Mouse (Mus musculus) heart, adult 2 months (tissue): ENCODE measurements around the gene Agrp. TPM values are rescaled to one million over a fixed set of nuclear protein-coding genes. Genes with fewer than 3 reads are reported as not detected.

Experiments
- DNase-seq, 2 experiments: peaks; one replicate each; pipeline ENCODE4 v3.0.0; 2021
- H3K27ac ChIP-seq: fragments of 200-600 bp; 2 replicates; pipeline ENCODE4 v1.8.1; 2022
- H3K27me3 ChIP-seq: fragments of 200-500 bp; 2 replicates; pipeline ENCODE4 v1.6.1; 2012; ENCODE audit warnings: mild to moderate bottlenecking, low read length, inconsistent platforms, mixed read lengths; ENCODE audit not compliant: control insufficient read depth, insufficient read depth
- H3K36me3 ChIP-seq: fragments of 200-500 bp; 2 replicates; pipeline ENCODE4 v1.6.1; 2012; ENCODE audit warnings: low read length, inconsistent platforms; ENCODE audit not compliant: control insufficient read depth, insufficient read depth
- H3K4me1 ChIP-seq: fragments of 200-500 bp; 2 replicates; pipeline ENCODE4 v1.6.1; 2011; ENCODE audit warnings: low read length; ENCODE audit not compliant: control insufficient read depth, insufficient read depth
- H3K4me3 ChIP-seq: fragments of 200-600 bp; 2 replicates; pipeline ENCODE4 v1.8.1; 2022
- H3K79me2 ChIP-seq: fragments of 200-500 bp; replicated peaks from 2 replicates; pipeline ENCODE4 v1.6.1; 2012; ENCODE audit warnings: mild to moderate bottlenecking, inconsistent platforms, low read length, moderate library complexity, mixed read lengths; ENCODE audit not compliant: control insufficient read depth, insufficient read depth
- H3K9ac ChIP-seq: fragments of 200-500 bp; 2 replicates; pipeline ENCODE4 v1.6.1; 2012; ENCODE audit warnings: low read depth, mild to moderate bottlenecking, control low read depth, inconsistent platforms, low read length, mixed read lengths
- CTCF ChIP-seq: fragments of 200-600 bp; IDR thresholded peaks from 2 replicates; pipeline ENCODE4 v1.8.1; 2022; ENCODE audit warnings: antibody characterized with exemption, mild to moderate bottlenecking, moderate library complexity
- EP300 ChIP-seq: fragments of 200-500 bp; IDR thresholded peaks from 2 replicates; pipeline ENCODE4 v1.6.1; 2011; ENCODE audit warnings: low read depth, low read length, control low read depth; ENCODE audit not compliant: insufficient read depth
- POLR2A ChIP-seq: fragments of 200-500 bp; IDR thresholded peaks from 2 replicates; pipeline ENCODE4 v1.6.1; 2011; ENCODE audit warnings: mild to moderate bottlenecking, low read depth, low read length, control low read depth; ENCODE audit not compliant: insufficient read depth
- WGBS: fragments of 180-500 bp; shearing (Covaris S2); methylation state at CpG from one replicate; pipeline ENCODE4 v1.1.7; 2018; 5-methylcytosine and 5-hydroxymethylcytosine counted together
- intact Hi-C: fragments of 180-260 bp; cut with DNase I; formaldehyde crosslinking; loops from one replicate; pipeline ENCODE4 v1.15.1; 2025
- polyA plus RNA-seq: library from polyadenylated mRNA; depleted of rRNA; stranded (reverse); fragments of >200 nt; gene quantifications from 2 replicates; pipeline ENCODE4 v1.2.3, GENCODE M21; 2012
- total RNA-seq, 2 experiments: library from RNA; stranded (reverse); gene quantifications; 2 replicates each; pipeline ENCODE4 v1.2.3; 2021

Agrp gene
- total and polyA plus RNA-seq, 3 experiments: 0.31 TPM; not detected in 2

DNA sequence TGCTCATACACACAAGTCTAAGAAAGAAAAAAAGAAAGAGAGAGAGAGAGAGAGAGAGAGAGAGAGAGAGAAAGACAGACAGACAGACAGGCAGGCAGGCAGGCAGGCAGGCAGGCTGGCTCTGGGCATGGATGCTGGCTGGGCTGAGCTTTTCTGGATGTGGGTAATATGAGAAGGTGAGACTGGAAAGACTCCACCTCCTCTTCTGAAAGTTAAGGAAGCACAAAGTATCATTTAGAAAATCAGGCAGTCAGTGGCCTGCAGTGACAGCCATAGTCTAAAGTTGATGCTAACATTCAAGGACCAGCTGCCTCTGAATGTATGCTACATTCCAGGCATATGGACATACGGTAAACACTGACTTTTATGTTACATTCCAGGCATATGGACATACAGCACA is 12.4 kb downstream of the Agrp start:
- peaks cover 6% of the 10 kb centered on the region for H3K36me3 ChIP-seq
- no peaks in the 10 kb centered on the region for H3K79me2 ChIP-seq
- no peak for DNase-seq
- intact Hi-C loops: no loop called here
- peaks cover 6% of the 10 kb centered on the region; the same call in 1 of the 2 replicates for H3K4me1 ChIP-seq
- no peak overlapping the region for H3K4me3 ChIP-seq
- no peak for TF ChIP-seq EP300
- no peak for TF ChIP-seq CTCF
- TF ChIP-seq POLR2A: no peak
- 74% methylated on average over 1 of the region's 1 CpGs for WGBS
- no peak overlapping the region for H3K9ac ChIP-seq
- H3K27me3 ChIP-seq: no peaks in the 10 kb centered on the region
- no peak overlapping the region for H3K27ac ChIP-seq

DNA sequence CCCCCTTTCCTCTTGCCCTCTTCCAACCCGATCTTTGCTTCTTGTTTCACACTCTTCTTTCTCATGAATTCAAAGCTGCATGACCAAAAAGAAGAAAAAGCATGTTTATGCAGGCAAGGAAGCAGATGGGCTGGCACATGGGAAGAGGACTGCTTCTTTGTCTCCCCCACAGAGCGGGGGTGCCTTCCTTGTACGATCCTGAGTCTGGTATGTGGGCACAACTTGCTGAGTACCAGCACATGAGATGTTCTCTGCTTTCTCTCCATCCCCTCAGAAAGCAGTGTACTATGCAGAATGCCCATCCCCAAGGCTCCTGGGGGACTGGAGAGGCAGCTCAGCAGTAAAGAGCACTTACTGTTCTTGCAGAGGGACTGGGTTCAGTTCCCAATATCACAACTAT is 12.8 kb downstream of the Agrp start:
- no peak overlapping the region for H3K9ac ChIP-seq
- peaks cover 6% of the 10 kb centered on the region; the same call in 1 of the 2 replicates for H3K4me1 ChIP-seq
- TF ChIP-seq CTCF (no peak), EP300 (no peak), POLR2A (no peak)
- DNase-seq: no peak
- intact Hi-C loops: no loop called here
- 69% methylated on average over 3 of the region's 3 CpGs for WGBS
- H3K79me2 ChIP-seq: no peaks in the 10 kb centered on the region
- no peaks in the 10 kb centered on the region for H3K27me3 ChIP-seq
- H3K4me3 ChIP-seq: no peak overlapping the region
- H3K27ac ChIP-seq: no peak overlapping the region
- peaks cover 6% of the 10 kb centered on the region for H3K36me3 ChIP-seq

GRCm38 (mm10) chr8:105623679-105624245 is 13.4 kb downstream of the Agrp start:
- intact Hi-C loops: no loop called here
- Histone ChIP-seq H3K36me3 (peaks cover 6% of the 10 kb centered on the region), H3K4me1 (peaks cover 6% of the 10 kb centered on the region; the same call in 1 of the 2 replicates), H3K79me2 (no peaks in the 10 kb centered on the region), H3K27ac (peak overlapping the region; percentile 48; the same call in 1 of the 2 replicates), H3K9ac (no peak overlapping the region), H3K4me3 (no peak overlapping the region), H3K27me3 (no peaks in the 10 kb centered on the region)
- 64% methylated on average over 7 of the region's 7 CpGs for WGBS
- no peak for DNase-seq
- TF ChIP-seq EP300 (no peak), POLR2A (no peak), CTCF (no peak)

DNA sequence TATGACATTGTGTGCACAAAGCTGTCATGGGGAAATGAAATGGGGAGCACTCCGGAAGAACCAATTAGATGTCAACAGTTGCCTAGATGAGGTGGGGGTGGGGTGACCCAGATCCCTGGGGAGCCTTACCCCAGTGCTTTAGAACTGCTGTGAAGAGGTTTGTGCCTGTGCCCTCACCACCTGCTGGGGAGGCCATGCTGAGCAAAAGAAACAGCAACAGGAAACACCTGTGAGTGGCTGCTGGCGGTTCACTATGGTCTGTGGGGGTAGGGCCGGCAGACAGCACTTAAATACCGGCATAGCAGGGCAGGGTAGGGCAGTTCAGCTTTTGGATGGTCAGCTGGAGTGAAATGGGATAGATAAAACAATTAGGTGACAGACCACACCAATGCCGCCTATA is 14.1 kb downstream of the Agrp start:
- H3K27me3 ChIP-seq: no peaks in the 10 kb centered on the region
- no peak overlapping the region for H3K9ac ChIP-seq
- H3K27ac ChIP-seq: peak overlapping the region; percentile 48
- WGBS: 35% methylated on average over 5 of the region's 5 CpGs
- intact Hi-C loops: no loop called here
- no peaks in the 10 kb centered on the region for H3K79me2 ChIP-seq
- no peak for TF ChIP-seq CTCF
- no peak for TF ChIP-seq POLR2A
- TF ChIP-seq EP300: no peak
- peaks cover 6% of the 10 kb centered on the region for H3K36me3 ChIP-seq
- DNase-seq: peak; percentile 32 to 69
- H3K4me1 ChIP-seq: peaks cover 6% of the 10 kb centered on the region; the same call in 1 of the 2 replicates
- H3K4me3 ChIP-seq: 0 out of 2 replicates have a peak overlapping the region, but pooled peaks have one; percentile 3

- intact Hi-C loops: loop anchor here (1.0 kb wide), 1 partner anchor 63 kb away; no protein-coding TSS in a partner anchor
- H3K27ac ChIP-seq: peak overlapping the region; percentile 48
- H3K79me2 ChIP-seq: no peaks in the 10 kb centered on the region
- DNase-seq: peak; percentile 92 to 93
- H3K9ac ChIP-seq: no peak overlapping the region
- WGBS: 8% methylated on average over 8 of the region's 8 CpGs
- TF ChIP-seq EP300 (peak; percentile 92), CTCF (no peak; the same call in 1 of the 2 replicates), POLR2A (0 out of 2 replicates have a peak, but pooled peaks have one; percentile 7)
- H3K4me1 ChIP-seq: peaks cover 6% of the 10 kb centered on the region; the same call in 1 of the 2 replicates
- 0 out of 2 replicates have a peak overlapping the region, but pooled peaks have one; percentile 3 for H3K4me3 ChIP-seq
- peaks cover 6% of the 10 kb centered on the region for H3K36me3 ChIP-seq
- H3K27me3 ChIP-seq: no peaks in the 10 kb centered on the region
Observed at GRCm38 (mm10) chr8:105622421-105622920, 14.7 kb downstream of the Agrp start.

GRCm38 (mm10) chr8:105621841-105622240 is 15.4 kb downstream of the Agrp start:
- no peaks in the 10 kb centered on the region for H3K79me2 ChIP-seq
- intact Hi-C loops: loop anchor here (1.0 kb wide), 1 partner anchor 63 kb away; no protein-coding TSS in a partner anchor
- 37% methylated on average over 4 of the region's 4 CpGs for WGBS
- H3K9ac ChIP-seq: no peak overlapping the region
- H3K4me3 ChIP-seq: no peak overlapping the region
- no peaks in the 10 kb centered on the region for H3K27me3 ChIP-seq
- no peak for TF ChIP-seq CTCF
- TF ChIP-seq POLR2A: 0 out of 2 replicates have a peak, but pooled peaks have one; percentile 1
- H3K36me3 ChIP-seq: peaks cover 6% of the 10 kb centered on the region
- peaks cover 6% of the 10 kb centered on the region; the same call in 1 of the 2 replicates for H3K4me1 ChIP-seq
- peak in 1 of 2 experiments; percentile 24 for DNase-seq
- H3K27ac ChIP-seq: peak overlapping the region; percentile 48
